ENCODE assay signal across 24 mouse cellular contexts in genomic region chr14:16178227-16178626, GRCm38 (mm10).
DNase-seq lines count a peak whose midpoint lies in the region; ATAC-seq and TF ChIP-seq lines count a peak whose summit lies in the region.
"Had no signal": no experiment of that assay in that cellular context is flagged by ENCODE, and none has a peak within 500 bp of the region (broad histone marks: within the 10 kb centered on the region; RNA-seq: fewer than 3 reads in every experiment).

No protein-coding gene starts in this region.

- no peaks in the 10 kb centered on the region for H3K36me3 ChIP-seq in forebrain, postnatal 0 days (ENCODE audit: insufficient read depth)
- no peaks in the 10 kb centered on the region for H3K36me3 ChIP-seq in forebrain, embryonic 12.5 days (replicated peaks)
- H3K36me3 ChIP-seq: embryonic facial prominence, embryonic 10.5 days; embryonic facial prominence, embryonic 13.5 days; hindbrain, embryonic 12.5 days; intestine, embryonic 15.5 days had no signal

- DNase-seq in cerebellum, adult 9-10 months, result peak; percentile 48
- no peak for DNase-seq in cerebellum, postnatal 4 days (ENCODE audit: low spot score in 2 of 2)
- peak; percentile 37 for DNase-seq in forebrain, postnatal 0 days
- DNase-seq in brain, adult 2 months (ENCODE audit: low read depth, low spot score), result peak; percentile 75
- no peak for DNase-seq in heart, adult 18-20 months
- DNase-seq: adrenal gland, adult 8-10 months; adrenal gland, postnatal 25 days; cerebellum, adult 11 months; embryo, embryonic 11 days; gastrocnemius, postnatal 10 days; gastrocnemius, postnatal 36 days; kidney, adult 11 months; kidney, adult 8-10 months had no signal

- 63% methylated on average over 3 of the region's 3 CpGs for WGBS in forebrain, postnatal 0 days
- 88% methylated on average over 3 of the region's 3 CpGs for WGBS in forebrain, embryonic 12.5 days

- peaks cover 5% of the 10 kb centered on the region; the same call in 1 of the 2 replicates for H3K9me3 ChIP-seq in forebrain, postnatal 0 days (ENCODE audit: low read length)
- no peaks in the 10 kb centered on the region for H3K9me3 ChIP-seq in forebrain, embryonic 12.5 days
- H3K9me3 ChIP-seq: embryonic facial prominence, embryonic 10.5 days; embryonic facial prominence, embryonic 13.5 days; hindbrain, embryonic 12.5 days; intestine, embryonic 15.5 days had no signal

- no peak overlapping the region for H3K4me2 ChIP-seq in forebrain, postnatal 0 days (ENCODE audit: low read depth)
- no peak overlapping the region for H3K4me2 ChIP-seq in forebrain, embryonic 12.5 days
- H3K4me2 ChIP-seq: embryonic facial prominence, embryonic 13.5 days; heart, embryonic 11.5 days; hindbrain, embryonic 12.5 days; intestine, embryonic 15.5 days had no signal

- H3K27me3 ChIP-seq in forebrain, postnatal 0 days (ENCODE audit: insufficient read depth, low read length), result no peaks in the 10 kb centered on the region
- H3K27me3 ChIP-seq in forebrain, embryonic 12.5 days, result no peaks in the 10 kb centered on the region
- H3K27me3 ChIP-seq: embryonic facial prominence, embryonic 13.5 days; hindbrain, embryonic 12.5 days; intestine, embryonic 15.5 days had no signal

- no peak for TF ChIP-seq CTCF in forebrain, postnatal 0 days (IDR thresholded peaks at IDR 0.05; ENCODE audit: low read depth)

- peak; percentile 50; the same call in 1 of the 2 replicates for ATAC-seq in forebrain, postnatal 0 days
- no peak for ATAC-seq in forebrain, embryonic 12.5 days (ENCODE audit: low FRiP score)
- ATAC-seq: activated CD4-positive, CD25-positive, alpha-beta regulatory T cell, adult 4 months; CD4-positive, CD25-positive, alpha-beta regulatory T cell, adult 4 months; forebrain, embryonic 14.5 days; hindbrain, embryonic 16.5 days; intestine, embryonic 15.5 days had no signal

- no peak overlapping the region for H3K4me3 ChIP-seq in forebrain, postnatal 0 days (ENCODE audit: low read depth, low read length)
- no peak overlapping the region for H3K4me3 ChIP-seq in forebrain, embryonic 12.5 days (replicated peaks)
- H3K4me3 ChIP-seq: embryonic facial prominence, embryonic 10.5 days; embryonic facial prominence, embryonic 13.5 days; erythroblast, embryonic 14.5 days; hindbrain, embryonic 12.5 days; intestine, embryonic 15.5 days had no signal

- H3K27ac ChIP-seq in forebrain, postnatal 0 days (ENCODE audit: low read depth, low read length), result no peak overlapping the region
- no peak overlapping the region for H3K27ac ChIP-seq in forebrain, embryonic 12.5 days
- H3K27ac ChIP-seq: embryonic facial prominence, embryonic 10.5 days; embryonic facial prominence, embryonic 13.5 days; hindbrain, embryonic 12.5 days; intestine, embryonic 15.5 days had no signal

- H3K4me1 ChIP-seq in forebrain, postnatal 0 days (ENCODE audit: insufficient read depth), result no peaks in the 10 kb centered on the region
- H3K4me1 ChIP-seq in forebrain, embryonic 12.5 days, result no peaks in the 10 kb centered on the region
- H3K4me1 ChIP-seq: embryonic facial prominence, embryonic 10.5 days; embryonic facial prominence, embryonic 13.5 days; hindbrain, embryonic 12.5 days; intestine, embryonic 15.5 days had no signal

- H3K9ac ChIP-seq in forebrain, postnatal 0 days, result no peak overlapping the region
- H3K9ac ChIP-seq in forebrain, embryonic 12.5 days, result no peak overlapping the region
- H3K9ac ChIP-seq: embryonic facial prominence, embryonic 13.5 days; hindbrain, embryonic 12.5 days; intestine, embryonic 15.5 days had no signal

Comparison
In these comparisons a context has a peak if more than half of its experiments do, and no peak if none do; other contexts are left out.
1. DNase-seq: peak in cerebellum, adult 9-10 months (single experiment), forebrain, postnatal 0 days (single experiment) and brain, adult 2 months (single experiment); none in cerebellum, postnatal 4 days (0 of 2) and heart, adult 18-20 months (0 of 2).